Mouse (Mus musculus) urinary bladder, postnatal 36 days (tissue): Measurements from ENCODE around the gene Psg18.
"Not testable (repeated sequence)": the region's sequence is repeated elsewhere in the genome, so short reads cannot be mapped to it uniquely, and the experiment has no call there.

Source experiments
- DNase-seq, 2 experiments: peaks; one replicate each; pipeline ENCODE4 v3.0.0; 2022; ENCODE audit warnings: low spot score in 2 of 2, mixed read lengths in 1 of 2

The Psg18 gene

DNA sequence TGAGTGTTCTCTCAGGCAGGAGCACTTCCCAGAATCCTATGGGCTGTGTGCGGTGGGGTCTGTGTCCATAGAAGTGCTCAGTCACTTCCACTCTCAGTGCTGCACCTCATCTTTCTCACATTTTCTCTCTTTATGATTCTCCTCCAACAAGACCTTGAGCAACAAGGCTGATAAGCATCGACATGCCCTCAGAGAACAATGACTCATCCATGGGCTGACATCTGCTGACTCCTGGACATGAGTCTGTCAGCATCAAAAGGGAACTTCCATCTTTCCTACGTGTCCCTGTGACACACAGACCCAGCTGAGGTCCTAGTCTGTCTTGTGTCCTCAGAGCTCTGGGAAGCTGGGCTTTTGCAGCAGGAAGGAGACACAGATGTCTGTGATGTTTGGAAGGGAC is at the start of gene Psg18:
Gene Psg18, minus strand, starts transcription at position 101 of the 400 bp plus-strand sequence.
- not testable (repeated sequence) for DNase-seq

DNA sequence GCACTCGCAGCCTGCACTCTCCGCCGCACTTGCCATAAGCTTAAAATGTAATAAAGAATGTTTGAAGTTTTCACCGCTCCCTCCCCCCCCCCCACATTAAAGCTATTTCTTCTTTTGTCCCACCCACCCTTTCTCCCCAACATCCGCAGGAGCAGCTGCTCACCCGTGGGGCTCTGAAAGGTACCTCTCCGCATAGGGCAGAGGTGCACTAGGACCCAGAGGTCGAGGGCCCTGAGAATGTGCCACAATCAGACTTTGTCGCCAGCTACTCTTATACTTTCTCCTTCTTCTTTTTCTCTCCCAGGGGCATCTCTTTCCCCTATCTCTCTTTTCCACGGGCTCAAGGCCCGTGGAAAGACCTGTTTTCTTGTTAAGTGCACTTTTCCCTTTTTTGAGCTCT is 48.6 kb upstream of the Psg18 start:
- no peak for DNase-seq

GRCm38 (mm10) chr7:18402527-18403237 is 47.9 kb upstream of the Psg18 start:
- DNase-seq = no peak

DNA sequence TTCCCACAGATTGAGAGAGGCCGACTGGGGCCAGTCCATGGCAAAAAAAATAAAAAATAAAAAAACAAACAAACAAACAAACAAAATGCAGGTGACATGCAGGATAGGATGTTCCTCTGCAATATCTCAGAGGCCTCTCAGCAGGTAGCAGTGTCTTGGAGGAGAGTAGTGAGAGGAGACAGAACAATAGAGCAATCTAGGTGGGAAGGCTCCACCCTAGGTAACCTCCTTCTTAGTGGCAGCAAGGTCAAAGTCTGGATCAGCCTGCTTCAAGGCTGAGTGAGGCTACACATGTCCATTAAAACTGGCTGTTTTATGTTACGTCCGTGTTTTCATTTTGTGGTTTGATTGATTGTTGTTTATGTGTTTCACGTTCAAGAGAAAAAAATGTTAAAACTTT is 36.7 kb upstream of the Psg18 start:
- DNase-seq = not testable (repeated sequence)

- DNase-seq = no peak
Measured at GRCm38 (mm10) chr7:18378295-18378694, 23.5 kb upstream of the Psg18 start.

DNA sequence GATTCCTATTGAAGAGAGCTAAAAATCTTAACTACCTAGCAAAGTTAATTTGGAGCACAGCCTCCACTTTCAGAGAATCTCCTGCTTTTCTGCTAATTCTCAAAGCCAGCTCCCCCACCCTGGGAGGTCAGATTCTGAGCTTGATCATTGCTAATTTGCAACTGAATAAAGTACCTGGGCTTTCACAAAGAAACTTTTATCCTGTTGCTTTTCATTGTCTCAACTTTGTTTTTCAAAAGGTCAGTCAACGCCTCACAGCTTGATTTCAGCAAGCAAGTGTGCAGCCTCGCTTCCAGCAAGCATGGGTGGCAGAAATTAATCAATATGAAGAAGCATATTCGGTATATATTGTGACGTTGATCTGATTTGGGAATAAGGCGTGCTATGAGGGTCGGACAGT is 19.4 kb downstream of the Psg18 start:
- not testable (repeated sequence) for DNase-seq
